Mouse (Mus musculus) forebrain, embryonic 14.5 days (tissue): ENCODE measurements around the gene Hyls1. TPM values are rescaled to one million over a fixed set of nuclear protein-coding genes. Genes with fewer than 3 reads are reported as not detected.
"Not testable (repeated sequence)": the region's sequence is repeated elsewhere in the genome, so short reads cannot be mapped to it uniquely, and the experiment has no call there.

ENCODE experiments used
- ATAC-seq: fragments of 200-750 bp; cut with Nextera tagmentation; 2 replicates; pipeline ENCODE4 v1.8.0; 2017; ENCODE audit warnings: mild to moderate bottlenecking, moderate library complexity
- DNase-seq: peaks from one replicate; pipeline ENCODE4 v3.0.0-alpha.2; 2015; ENCODE audit warnings: low spot score
- H3K27ac ChIP-seq: fragments of 300-500 bp; sonication (generic); 2 replicates; pipeline ENCODE4 v1.5.1; 2014; ENCODE audit warnings: low read depth, mild to moderate bottlenecking, control low read depth, low read length, moderate library complexity
- H3K27me3 ChIP-seq: fragments of 300-500 bp; sonication (generic); replicated peaks from 2 replicates; pipeline ENCODE4 v1.6.1; 2014; ENCODE audit warnings: low read length, control low read depth, mixed read lengths; ENCODE audit not compliant: control insufficient read depth, insufficient read depth
- H3K36me3 ChIP-seq: fragments of 300-500 bp; sonication (generic); 2 replicates; pipeline ENCODE4 v1.6.1; 2014; ENCODE audit warnings: low read length, control low read depth; ENCODE audit not compliant: control insufficient read depth, insufficient read depth
- H3K4me1 ChIP-seq: fragments of 300-500 bp; sonication (generic); 2 replicates; pipeline ENCODE4 v1.6.1; 2014; ENCODE audit warnings: antibody characterized with exemption, low read length, control low read depth; ENCODE audit not compliant: control insufficient read depth, insufficient read depth
- H3K4me2 ChIP-seq: fragments of 300-500 bp; sonication (generic); 2 replicates; pipeline ENCODE4 v1.6.1; 2014; ENCODE audit warnings: mild to moderate bottlenecking, control low read depth, low read length
- H3K4me3 ChIP-seq: fragments of 300-500 bp; sonication (generic); 2 replicates; pipeline ENCODE4 v1.5.1; 2014; ENCODE audit warnings: low read depth, low read length, control low read depth
- H3K9ac ChIP-seq: fragments of 300-500 bp; sonication (generic); 2 replicates; pipeline ENCODE4 v1.6.1; 2014; ENCODE audit warnings: mild to moderate bottlenecking, low read length, control low read depth, moderate library complexity
- H3K9me3 ChIP-seq: fragments of 300-500 bp; sonication (generic); replicated peaks from 2 replicates; pipeline ENCODE4 v1.6.1; 2016; ENCODE audit warnings: low read length, control low read depth, mixed read lengths; ENCODE audit not compliant: control insufficient read depth
- WGBS: fragments of 180-500 bp; shearing (Covaris S2); extraction: QIAGEN DNeasy Blood & Tissue Kit; methylation state at CpG from one replicate; pipeline ENCODE4 v1.1.7; 2014; 5-methylcytosine and 5-hydroxymethylcytosine counted together
- polyA plus RNA-seq: library from polyadenylated mRNA; unstranded; fragments of >200 nt; fragmentation: Nextera tagmentation; extraction: Ambion mirVana; gene quantifications from 2 replicates; pipeline ENCODE4 v1.2.1, GENCODE M21; 2014

Gene Hyls1
- 26.1 and 29.2 TPM in 2 replicates for polyA plus RNA-seq

GRCm38 (mm10) chr9:35569571-35570534, at the start of gene Hyls1, which contains the start of gene Pate2:
Gene Hyls1, minus strand, starts transcription at chr9:35570398.
Gene Pate2, plus strand, starts transcription at chr9:35570284.
- Histone ChIP-seq H3K4me2 (peak within 1 kb of the TSS; percentile 54), H3K27ac (peak within 1 kb of the TSS; percentile 89), H3K9me3 (no peaks in the 10 kb centered on the region), H3K4me1 (peaks cover 3% of the 10 kb centered on the region; the same call in 1 of the 2 replicates), H3K9ac (peak within 1 kb of the TSS; percentile 85), H3K27me3 (0 out of 2 replicates have a peak, but pooled peaks cover 4% of the 10 kb centered on the region), H3K4me3 (peak within 1 kb of the TSS; percentile 54), H3K36me3 (peaks cover 31% of the 10 kb centered on the region)
- ATAC-seq = peak; percentile 99
- peak; percentile 99 for DNase-seq
- WGBS = under 1% methylated on average over 86 of the region's 86 CpGs

- H3K4me3 ChIP-seq, H3K9ac ChIP-seq, H3K36me3 ChIP-seq, H3K4me1 ChIP-seq, ATAC-seq, H3K27me3 ChIP-seq, H3K4me2 ChIP-seq, H3K27ac ChIP-seq, H3K9me3 ChIP-seq, DNase-seq: not testable (repeated sequence)
- WGBS = 67% methylated on average over 2 of the region's 2 CpGs
Measured at GRCm38 (mm10) chr9:35616784-35617183, 46.6 kb upstream of the Hyls1 start.

GRCm38 (mm10) chr9:35614005-35614404, 43.8 kb upstream of the Hyls1 start:
- Histone ChIP-seq H3K4me1 (no peaks in the 10 kb centered on the region), H3K4me3 (no peak overlapping the region), H3K9ac (no peak overlapping the region), H3K27ac (no peak overlapping the region), H3K27me3 (no peaks in the 10 kb centered on the region), H3K4me2 (no peak overlapping the region), H3K9me3 (no peaks in the 10 kb centered on the region), H3K36me3 (no peaks in the 10 kb centered on the region)
- peak; percentile 17 for DNase-seq
- ATAC-seq = no peak
- 36% methylated on average over 2 of the region's 2 CpGs for WGBS

- H3K9me3 ChIP-seq = no peaks in the 10 kb centered on the region
Measured at GRCm38 (mm10) chr9:35611841-35612240, 41.6 kb upstream of the Hyls1 start, which contains the start of gene Pate4. Gene Pate4, minus strand, starts transcription at chr9:35611941.

GRCm38 (mm10) chr9:35607647-35608405, 37.6 kb upstream of the Hyls1 start:
- Histone ChIP-seq H3K4me1 (no peaks in the 10 kb centered on the region), H3K9ac (no peak overlapping the region), H3K36me3 (no peaks in the 10 kb centered on the region), H3K27me3 (no peaks in the 10 kb centered on the region), H3K27ac (no peak overlapping the region), H3K4me2 (no peak overlapping the region), H3K4me3 (no peak overlapping the region), H3K9me3 (no peaks in the 10 kb centered on the region)
- 55% methylated on average over 8 of the region's 8 CpGs for WGBS
- DNase-seq = no peak
- no peak for ATAC-seq

More at GRCm38 (mm10) chr9:35611841-35612240, 41.6 kb upstream of the Hyls1 start, which contains the start of gene Pate4:
- Histone ChIP-seq H3K27me3 (no peaks in the 10 kb centered on the region), H3K36me3 (no peaks in the 10 kb centered on the region), H3K9ac (no peak within 1 kb of the TSS), H3K4me1 (no peaks in the 10 kb centered on the region), H3K4me2 (no peak within 1 kb of the TSS), H3K27ac (no peak within 1 kb of the TSS), H3K4me3 (no peak within 1 kb of the TSS)
- no peak for ATAC-seq
- no peak for DNase-seq
- 83% methylated on average over 1 of the region's 1 CpGs for WGBS

- 18% methylated on average over 2 of the region's 2 CpGs for WGBS
- Histone ChIP-seq H3K9me3 (no peaks in the 10 kb centered on the region), H3K4me3 (no peak overlapping the region), H3K27me3 (no peaks in the 10 kb centered on the region), H3K4me2 (no peak overlapping the region), H3K9ac (no peak overlapping the region), H3K27ac (no peak overlapping the region), H3K4me1 (no peaks in the 10 kb centered on the region), H3K36me3 (no peaks in the 10 kb centered on the region)
- ATAC-seq (no peak), DNase-seq (peak; percentile 43)
Measured at GRCm38 (mm10) chr9:35592903-35593302, 22.7 kb upstream of the Hyls1 start.

- H3K27me3 ChIP-seq = no peaks in the 10 kb centered on the region
- H3K4me2 ChIP-seq = no peak overlapping the region
- no peak overlapping the region for H3K4me3 ChIP-seq
- H3K9ac ChIP-seq = no peak overlapping the region
- 72% methylated on average over 1 of the region's 1 CpGs for WGBS
- ATAC-seq (no peak), DNase-seq (no peak)
- H3K4me1 ChIP-seq = no peaks in the 10 kb centered on the region
- H3K27ac ChIP-seq = no peak overlapping the region
- no peaks in the 10 kb centered on the region for H3K36me3 ChIP-seq
- no peaks in the 10 kb centered on the region for H3K9me3 ChIP-seq
Measured at GRCm38 (mm10) chr9:35587674-35588073, 17.5 kb upstream of the Hyls1 start.

- Histone ChIP-seq H3K4me1 (no peaks in the 10 kb centered on the region; the same call in 1 of the 2 replicates), H3K27ac (no peak overlapping the region), H3K4me2 (peak overlapping the region; percentile 53), H3K4me3 (peak overlapping the region; percentile 22), H3K27me3 (0 out of 2 replicates have a peak, but pooled peaks cover 4% of the 10 kb centered on the region), H3K9ac (peak overlapping the region; percentile 40; the same call in 1 of the 2 replicates), H3K9me3 (no peaks in the 10 kb centered on the region), H3K36me3 (no peaks in the 10 kb centered on the region)
- ATAC-seq = no peak
- WGBS = 4% methylated on average over 32 of the region's 32 CpGs
- peak; percentile 6 for DNase-seq
Measured at GRCm38 (mm10) chr9:35574416-35574815, 4.2 kb upstream of the Hyls1 start.
